Mouse (Mus musculus) E14TG2a.4 (cell line): ENCODE results near the gene Ralgps1.

Experiments used
- H3K27me3 ChIP-seq: 2 replicates; pipeline ENCODE4 v1.6.1; 2014; ENCODE audit warnings: low read length, control low read depth; ENCODE audit not compliant: insufficient read depth
- H3K36me3 ChIP-seq: 2 replicates; pipeline ENCODE4 v1.6.1; 2014; ENCODE audit warnings: low read length, control low read depth; ENCODE audit not compliant: insufficient read depth
- H3K4me1 ChIP-seq: replicated peaks from 2 replicates; pipeline ENCODE4 v1.6.1; 2014; ENCODE audit warnings: low read depth, low read length, control low read depth
- H3K4me3 ChIP-seq: replicated peaks from 2 replicates; pipeline ENCODE4 v1.5.1; 2014; ENCODE audit warnings: mild to moderate bottlenecking, low read length
- H3K9me3 ChIP-seq: 2 replicates; pipeline ENCODE4 v1.6.1; 2014; ENCODE audit warnings: low read length, control low read depth
- CTCF ChIP-seq: conservative IDR thresholded peaks from 2 replicates; pipeline ENCODE4 v1.5.1; 2014; ENCODE audit warnings: low read length
- NANOG ChIP-seq: IDR thresholded peaks from 2 replicates; pipeline ENCODE4 v1.6.1; 2014; ENCODE audit warnings: borderline replicate concordance, low read length, mixed read lengths
- POU5F1 ChIP-seq: IDR thresholded peaks from 2 replicates; pipeline ENCODE4 v1.6.1; 2014; ENCODE audit warnings: low read length, borderline replicate concordance

Ralgps1 gene

GRCm38 (mm10) chr2:33370777-33371647 is at the start of gene Ralgps1:
Ralgps1 (minus strand) TSS chr2:33371486.
- no peaks in the 10 kb centered on the region for H3K27me3 ChIP-seq
- H3K4me3 ChIP-seq = peak within 1 kb of the TSS; percentile 90
- H3K9me3 ChIP-seq = no peaks in the 10 kb centered on the region
- H3K36me3 ChIP-seq = peaks cover 12% of the 10 kb centered on the region
- TF ChIP-seq POU5F1 (no peak), CTCF (no peak), NANOG (no peak)
- peaks cover 17% of the 10 kb centered on the region for H3K4me1 ChIP-seq

DNA sequence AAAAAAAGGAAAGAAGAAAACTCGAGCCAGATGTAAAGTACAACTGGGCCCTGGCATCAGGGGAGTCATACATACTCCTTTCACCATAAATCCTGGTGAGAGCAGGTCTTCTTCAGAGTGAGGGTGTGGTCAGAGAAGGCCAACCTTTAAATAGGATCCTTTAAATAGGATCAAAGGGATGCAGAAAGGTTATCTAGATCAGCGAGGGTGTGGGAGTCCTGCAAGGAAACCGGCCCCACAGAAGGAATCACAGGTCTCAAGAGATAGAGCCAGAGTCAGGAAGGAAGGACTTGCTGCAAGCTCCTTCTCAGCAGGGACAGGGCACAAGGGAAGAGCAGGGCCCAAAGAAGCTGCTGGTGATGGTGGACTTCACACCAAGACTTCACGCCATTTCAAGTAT is 46.2 kb upstream of the Ralgps1 start:
- TF ChIP-seq NANOG = no peak
- TF ChIP-seq CTCF = no peak
- TF ChIP-seq POU5F1 = no peak

DNA sequence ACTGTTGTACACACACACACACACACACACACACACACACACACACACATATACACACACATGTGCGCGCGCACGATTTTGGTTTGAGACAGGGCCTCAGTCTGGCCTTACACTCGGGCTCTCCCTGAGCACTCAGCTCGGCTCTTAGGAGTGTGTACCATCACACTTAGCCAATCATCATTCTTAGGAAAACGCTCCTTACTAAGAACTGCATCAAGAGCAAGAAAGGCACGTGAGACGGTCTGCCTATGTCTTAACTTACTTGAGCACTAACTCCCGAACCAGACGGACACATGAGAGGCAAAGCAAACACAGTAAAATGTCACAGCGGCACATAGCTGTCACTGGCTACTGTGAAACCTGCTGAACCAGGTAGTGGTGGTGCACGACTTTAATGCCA is 42.7 kb upstream of the Ralgps1 start:
- Histone ChIP-seq H3K4me3 (no peak overlapping the region), H3K27me3 (no peaks in the 10 kb centered on the region), H3K9me3 (no peaks in the 10 kb centered on the region), H3K4me1 (peaks cover 52% of the 10 kb centered on the region), H3K36me3 (peaks cover 62% of the 10 kb centered on the region)
- no peak for TF ChIP-seq CTCF
- TF ChIP-seq POU5F1 = no peak
- TF ChIP-seq NANOG = no peak

More for the DNA sequence above, 46.2 kb upstream of the Ralgps1 start:
- H3K27me3 ChIP-seq = no peaks in the 10 kb centered on the region
- H3K9me3 ChIP-seq = no peaks in the 10 kb centered on the region
- no peak overlapping the region for H3K4me3 ChIP-seq
- H3K4me1 ChIP-seq = peaks cover 46% of the 10 kb centered on the region
- peaks cover 58% of the 10 kb centered on the region for H3K36me3 ChIP-seq

GRCm38 (mm10) chr2:33412111-33412510 is 40.8 kb upstream of the Ralgps1 start:
- TF ChIP-seq CTCF = no peak
- no peak for TF ChIP-seq NANOG
- no peak for TF ChIP-seq POU5F1
- H3K9me3 ChIP-seq = no peaks in the 10 kb centered on the region
- H3K27me3 ChIP-seq = no peaks in the 10 kb centered on the region

DNA sequence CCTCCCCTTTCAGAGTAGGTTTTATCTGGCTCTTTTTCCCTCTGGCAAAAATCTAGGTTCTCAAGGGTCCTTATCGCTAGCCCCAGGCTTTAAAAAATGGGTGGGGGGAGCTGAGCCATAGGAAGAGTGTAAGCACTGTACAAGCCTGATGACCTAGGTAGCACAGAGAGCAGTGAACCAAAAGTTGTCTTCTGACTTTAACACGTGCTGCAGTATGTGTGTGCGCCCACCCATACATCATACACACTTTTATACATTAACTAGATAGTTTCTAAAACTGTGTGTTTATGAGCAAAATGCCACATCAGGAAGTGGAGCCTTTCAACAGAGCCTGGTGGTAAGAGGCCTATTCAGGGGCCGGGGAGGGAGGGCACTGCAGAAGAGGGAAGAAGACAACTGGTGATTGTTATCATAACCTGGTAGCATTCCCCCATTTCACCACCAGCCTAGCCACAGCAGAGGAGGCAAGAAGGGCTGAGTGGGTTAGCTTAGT is 32.3 kb upstream of the Ralgps1 start:
- TF ChIP-seq NANOG (no peak), CTCF (no peak), POU5F1 (no peak)
- H3K36me3 ChIP-seq = peaks cover 26% of the 10 kb centered on the region
- peaks cover 15% of the 10 kb centered on the region for H3K4me1 ChIP-seq
- H3K9me3 ChIP-seq = no peaks in the 10 kb centered on the region
- no peaks in the 10 kb centered on the region for H3K27me3 ChIP-seq
- no peak overlapping the region for H3K4me3 ChIP-seq

More at GRCm38 (mm10) chr2:33412111-33412510, 40.8 kb upstream of the Ralgps1 start:
- peaks cover 73% of the 10 kb centered on the region for H3K36me3 ChIP-seq
- H3K4me1 ChIP-seq = peaks cover 45% of the 10 kb centered on the region
- no peak overlapping the region for H3K4me3 ChIP-seq

- no peaks in the 10 kb centered on the region for H3K27me3 ChIP-seq
- peaks cover 17% of the 10 kb centered on the region for H3K36me3 ChIP-seq
- H3K4me1 ChIP-seq = peaks cover 15% of the 10 kb centered on the region
- TF ChIP-seq POU5F1 = no peak
- TF ChIP-seq NANOG = no peak
- no peak overlapping the region for H3K4me3 ChIP-seq
- no peaks in the 10 kb centered on the region for H3K9me3 ChIP-seq
Observed at GRCm38 (mm10) chr2:33402638-33403037, 31.4 kb upstream of the Ralgps1 start.

- Histone ChIP-seq H3K36me3 (peaks cover 15% of the 10 kb centered on the region), H3K4me1 (peaks cover 15% of the 10 kb centered on the region), H3K27me3 (no peaks in the 10 kb centered on the region), H3K9me3 (no peaks in the 10 kb centered on the region), H3K4me3 (no peak overlapping the region)
- TF ChIP-seq POU5F1 (no peak), CTCF (peak; percentile 50)
Observed at GRCm38 (mm10) chr2:33402236-33402635, 30.9 kb upstream of the Ralgps1 start.

DNA sequence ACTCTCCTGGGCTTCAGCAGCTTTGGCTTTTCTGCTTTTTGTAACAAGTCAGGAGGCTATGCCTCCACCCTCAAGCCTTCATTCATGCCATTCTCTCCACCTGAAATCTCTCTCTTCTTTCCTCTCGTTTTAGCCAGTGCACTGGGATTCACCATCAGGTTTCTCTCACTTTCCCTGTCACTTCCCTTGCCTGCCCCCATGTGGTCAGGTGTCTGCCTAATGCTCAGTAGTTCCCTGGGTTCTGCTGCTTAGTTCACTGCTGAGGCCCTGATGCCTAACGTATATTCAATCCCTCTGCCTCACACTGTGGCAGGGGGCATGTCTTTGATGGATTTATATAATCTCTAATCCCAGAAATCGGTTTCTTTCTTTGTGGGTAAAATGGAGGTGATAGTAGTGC is 29.9 kb upstream of the Ralgps1 start:
- no peaks in the 10 kb centered on the region for H3K9me3 ChIP-seq
- peaks cover 8% of the 10 kb centered on the region for H3K4me1 ChIP-seq
- TF ChIP-seq NANOG (no peak), POU5F1 (no peak), CTCF (no peak; the same call in 1 of the 2 replicates)
- no peaks in the 10 kb centered on the region for H3K27me3 ChIP-seq
- peaks cover 7% of the 10 kb centered on the region for H3K36me3 ChIP-seq
- H3K4me3 ChIP-seq = no peak overlapping the region

GRCm38 (mm10) chr2:33400541-33400940 is 29.3 kb upstream of the Ralgps1 start:
- TF ChIP-seq CTCF (no peak), POU5F1 (no peak), NANOG (no peak)
- Histone ChIP-seq H3K27me3 (no peaks in the 10 kb centered on the region), H3K4me1 (peaks cover 3% of the 10 kb centered on the region), H3K9me3 (no peaks in the 10 kb centered on the region), H3K36me3 (peaks cover under 1% of the 10 kb centered on the region; the same call in 1 of the 2 replicates), H3K4me3 (no peak overlapping the region)
